Mouse (Mus musculus) C2C12 (cell line): ENCODE data around the gene Pgm2.

Experiments
- CEBPB ChIP-seq: IDR thresholded peaks from one replicate; pipeline ENCODE4 v1.6.1; 2011; ENCODE audit warnings: low read depth, mild to moderate bottlenecking, control low read depth, moderate library complexity
- CTCF ChIP-seq: IDR thresholded peaks from one replicate; pipeline ENCODE4 v1.5.1; 2011; ENCODE audit not compliant: control insufficient read depth, insufficient read depth, insufficient read length
- FOSL1 ChIP-seq: IDR thresholded peaks from one replicate; pipeline ENCODE4 v1.8.0; 2011; ENCODE audit warnings: mild to moderate bottlenecking, low read length; ENCODE audit not compliant: poor library complexity, insufficient read depth, severe bottlenecking
- MAX ChIP-seq: IDR thresholded peaks from one replicate; pipeline ENCODE4 v1.6.1; 2011; ENCODE audit warnings: mild to moderate bottlenecking, control low read depth
- MYOD1 ChIP-seq: IDR thresholded peaks from one replicate; pipeline ENCODE4 v1.6.1; 2011; ENCODE audit warnings: low read depth; ENCODE audit not compliant: control insufficient read depth, insufficient read length
- MYOG ChIP-seq: IDR thresholded peaks from one replicate; pipeline ENCODE4 v1.6.1; 2011; ENCODE audit not compliant: control insufficient read depth, insufficient read length; ENCODE audit errors: extremely low read depth
- USF1 ChIP-seq: IDR thresholded peaks from one replicate; pipeline ENCODE4 v1.6.1; 2011; ENCODE audit warnings: low read depth, mild to moderate bottlenecking, control low read depth, moderate library complexity

- TF ChIP-seq CTCF (no peak), USF1 (no peak), MAX (no peak), MYOD1 (no peak), MYOG (no peak), CEBPB (no peak), FOSL1 (no peak)
Observed at GRCm38 (mm10) chr5:64075506-64075905, 17.2 kb upstream of the Pgm2 start.
